Mouse (Mus musculus) midbrain, embryonic 14.5 days (tissue): ENCODE measurements around the gene Rexo2. TPM values are rescaled to one million over a fixed set of nuclear protein-coding genes. Genes with fewer than 3 reads are reported as not detected.

ENCODE experiments used
- ATAC-seq: fragments of 200-750 bp; cut with Nextera tagmentation; 2 replicates; pipeline ENCODE4 v1.8.0; 2017; ENCODE audit warnings: moderate number of reproducible peaks, moderate library complexity; ENCODE audit not compliant: low FRiP score, low TSS enrichment
- DNase-seq: peaks from one replicate; pipeline ENCODE4 v3.0.0-alpha.2; 2015
- H3K27ac ChIP-seq: fragments of 300-500 bp; sonication (generic); replicated peaks from 2 replicates; pipeline ENCODE4 v1.5.1; 2014; ENCODE audit warnings: mild to moderate bottlenecking, low read depth, low read length, moderate library complexity
- H3K27me3 ChIP-seq: fragments of 300-500 bp; sonication (generic); 2 replicates; pipeline ENCODE4 v1.6.1; 2014; ENCODE audit warnings: low read length, control low read depth, mixed read lengths; ENCODE audit not compliant: control insufficient read depth, insufficient read depth
- H3K36me3 ChIP-seq: fragments of 300-500 bp; sonication (generic); 2 replicates; pipeline ENCODE4 v1.6.1; 2014; ENCODE audit warnings: low read length, control low read depth; ENCODE audit not compliant: control insufficient read depth, insufficient read depth
- H3K4me1 ChIP-seq: fragments of 300-500 bp; sonication (generic); 2 replicates; pipeline ENCODE4 v1.6.1; 2014; ENCODE audit warnings: mild to moderate bottlenecking, antibody characterized with exemption, low read length, control low read depth; ENCODE audit not compliant: control insufficient read depth, insufficient read depth
- H3K4me2 ChIP-seq: fragments of 300-500 bp; sonication (generic); 2 replicates; pipeline ENCODE4 v1.6.1; 2014; ENCODE audit warnings: mild to moderate bottlenecking, low read length, moderate library complexity
- H3K4me3 ChIP-seq: fragments of 300-500 bp; sonication (generic); replicated peaks from 2 replicates; pipeline ENCODE4 v1.5.1; 2014; ENCODE audit warnings: low read depth, low read length
- H3K9ac ChIP-seq: fragments of 300-500 bp; sonication (generic); replicated peaks from 2 replicates; pipeline ENCODE4 v1.6.1; 2014; ENCODE audit warnings: mild to moderate bottlenecking, low read length, moderate library complexity
- H3K9me3 ChIP-seq: fragments of 300-500 bp; sonication (generic); 2 replicates; pipeline ENCODE4 v1.6.1; 2016; ENCODE audit warnings: low read length, control low read depth, mixed read lengths; ENCODE audit not compliant: control insufficient read depth
- WGBS: fragments of 180-500 bp; shearing (Covaris S2); extraction: QIAGEN DNeasy Blood & Tissue Kit; methylation state at CpG from one replicate; pipeline ENCODE4 v1.1.7; 2014; 5-methylcytosine and 5-hydroxymethylcytosine counted together
- polyA plus RNA-seq: library from polyadenylated mRNA; unstranded; fragments of >200 nt; fragmentation: Nextera tagmentation; extraction: Ambion mirVana; gene quantifications from 2 replicates; pipeline ENCODE4 v1.2.1, GENCODE M21; 2014

Rexo2 gene
- polyA plus RNA-seq, 1 experiment from 2014 or later: 70.9 TPM

DNA sequence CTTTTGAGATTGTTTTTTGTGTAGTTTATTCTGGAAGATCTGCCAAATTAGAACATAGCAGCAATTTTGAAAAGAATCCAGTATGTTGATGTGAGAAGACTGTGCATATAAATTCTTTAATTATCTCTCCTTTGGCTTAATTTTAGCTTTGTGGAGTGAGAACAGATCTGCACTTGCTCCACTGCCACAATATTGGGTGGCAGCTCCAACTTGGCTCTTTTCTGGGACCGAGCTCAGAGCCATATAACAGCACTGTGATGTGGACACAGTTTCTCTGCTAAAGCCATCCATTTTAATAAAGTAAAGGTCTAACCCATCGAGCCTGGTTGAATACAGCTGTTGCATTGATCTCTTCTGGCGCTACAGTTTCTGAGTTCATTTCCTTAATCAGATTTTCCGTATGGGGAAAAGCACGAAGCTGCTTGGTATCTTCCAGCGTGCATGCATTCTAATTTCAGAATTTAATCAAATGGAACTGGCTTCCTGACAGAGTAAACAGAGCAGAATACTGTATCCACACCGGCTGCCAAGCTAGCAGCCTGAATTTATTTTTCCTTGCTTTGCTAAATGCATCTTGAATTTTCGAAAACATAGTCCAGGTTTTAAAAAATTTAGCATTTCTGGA lies 24.4 kb upstream of the Rexo2 start:
- no peak overlapping the region for H3K4me2 ChIP-seq
- H3K27ac ChIP-seq: peak overlapping the region; percentile 60; the same call in 1 of the 2 replicates
- no peaks in the 10 kb centered on the region for H3K9me3 ChIP-seq
- DNase-seq (peak; percentile 19), ATAC-seq (no peak)
- H3K36me3 ChIP-seq: no peaks in the 10 kb centered on the region
- H3K9ac ChIP-seq: no peak overlapping the region
- no peaks in the 10 kb centered on the region for H3K27me3 ChIP-seq
- WGBS: 60% methylated on average over 8 of the region's 8 CpGs
- H3K4me3 ChIP-seq: no peak overlapping the region
- H3K4me1 ChIP-seq: no peaks in the 10 kb centered on the region

- DNase-seq (no peak), ATAC-seq (no peak)
- Histone ChIP-seq H3K4me3 (no peak overlapping the region), H3K4me1 (no peaks in the 10 kb centered on the region), H3K9ac (no peak overlapping the region), H3K36me3 (no peaks in the 10 kb centered on the region), H3K27ac (no peak overlapping the region), H3K4me2 (no peak overlapping the region), H3K9me3 (no peaks in the 10 kb centered on the region), H3K27me3 (no peaks in the 10 kb centered on the region)
- 80% methylated on average over 2 of the region's 2 CpGs for WGBS
Measured at GRCm38 (mm10) chr9:48503001-48503400, 22.6 kb upstream of the Rexo2 start.

DNA sequence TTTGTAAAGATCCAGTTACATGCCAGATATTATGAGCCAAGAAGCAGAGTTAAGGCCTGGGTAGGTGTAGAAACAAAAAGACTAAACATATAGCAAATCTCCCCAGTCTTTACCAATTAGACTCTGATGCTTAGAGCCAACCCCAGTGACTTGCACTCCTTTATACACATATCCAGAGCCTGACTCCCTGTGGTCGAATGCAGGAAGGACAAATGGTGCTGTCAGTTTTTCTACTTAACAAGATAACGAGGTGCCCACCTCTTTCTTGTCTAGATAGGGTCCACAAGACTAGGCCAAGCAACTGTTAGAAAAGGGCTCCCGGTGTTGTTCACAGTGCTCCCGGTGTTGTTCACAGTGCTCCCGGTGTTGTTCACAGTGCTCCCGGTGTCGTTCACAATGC lies 20.8 kb upstream of the Rexo2 start:
- no peak for DNase-seq

GRCm38 (mm10) chr9:48495548-48495932 lies 15.1 kb upstream of the Rexo2 start:
- ATAC-seq (peak; percentile 73), DNase-seq (no peak)
- H3K4me1 ChIP-seq: peaks cover 19% of the 10 kb centered on the region
- H3K36me3 ChIP-seq: peaks cover 30% of the 10 kb centered on the region
- WGBS: 2% methylated on average over 34 of the region's 34 CpGs
- peak overlapping the region; percentile 93 for H3K9ac ChIP-seq
- peak overlapping the region; percentile 85 for H3K4me2 ChIP-seq
- H3K27ac ChIP-seq: peak overlapping the region; percentile 95
- H3K27me3 ChIP-seq: no peaks in the 10 kb centered on the region
- H3K4me3 ChIP-seq: peak overlapping the region; percentile 91
- no peaks in the 10 kb centered on the region for H3K9me3 ChIP-seq

More for the DNA sequence above, 20.8 kb upstream of the Rexo2 start:
- Histone ChIP-seq H3K9me3 (no peaks in the 10 kb centered on the region), H3K4me2 (no peak overlapping the region), H3K27me3 (no peaks in the 10 kb centered on the region), H3K4me3 (no peak overlapping the region), H3K4me1 (peaks cover 2% of the 10 kb centered on the region), H3K36me3 (no peaks in the 10 kb centered on the region), H3K9ac (no peak overlapping the region), H3K27ac (no peak overlapping the region)
- no peak for ATAC-seq
- 81% methylated on average over 7 of the region's 7 CpGs for WGBS

DNA sequence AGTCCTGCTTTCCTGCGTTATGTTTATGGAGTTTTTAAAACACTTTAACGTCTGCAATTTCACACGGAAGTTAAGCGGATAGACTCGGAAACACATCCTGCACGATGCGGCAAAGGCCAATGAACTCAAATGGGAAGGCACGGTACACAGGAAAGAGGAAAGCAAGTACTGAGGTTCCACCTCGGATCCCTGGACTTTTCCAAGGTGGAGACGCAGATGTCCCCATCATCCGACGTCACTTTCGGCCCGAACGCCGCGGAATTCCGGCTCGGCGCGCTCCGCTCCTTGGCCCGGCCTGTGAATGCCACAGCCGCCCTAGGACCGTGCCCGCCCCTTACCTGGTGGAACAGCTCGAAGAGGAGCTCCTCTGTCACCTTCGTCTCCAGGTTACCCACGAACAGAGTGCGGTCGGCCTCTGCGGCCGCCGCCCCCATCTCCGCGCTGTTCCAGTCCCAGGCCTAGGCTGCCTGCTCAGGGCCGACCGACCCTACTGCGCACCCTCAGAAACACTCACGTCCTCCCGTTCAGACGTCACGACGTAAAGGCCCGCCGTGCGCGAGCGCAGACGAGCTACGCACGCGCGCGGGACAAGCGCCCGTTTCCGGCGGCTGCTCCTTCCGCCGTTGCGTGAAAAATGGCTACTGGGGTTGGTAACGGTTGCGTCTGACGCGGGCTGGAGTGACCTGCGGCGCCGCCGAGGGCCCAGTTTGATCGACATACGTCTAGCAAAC lies 14.6 kb upstream of the Rexo2 start, which contains the start of the genes Rbm7 and Gm5617:
Rbm7 (minus strand) TSS at position 483 of the 731 bp plus-strand sequence.
Gm5617 (plus strand) TSS at position 626 of the 731 bp plus-strand sequence.
- H3K4me2 ChIP-seq: peak within 1 kb of the TSS; percentile 85
- under 1% methylated on average over 72 of the region's 72 CpGs for WGBS
- H3K4me1 ChIP-seq: peaks cover 19% of the 10 kb centered on the region
- peaks cover 36% of the 10 kb centered on the region for H3K36me3 ChIP-seq
- no peaks in the 10 kb centered on the region for H3K9me3 ChIP-seq
- peak within 1 kb of the TSS; percentile 91 for H3K4me3 ChIP-seq
- no peaks in the 10 kb centered on the region for H3K27me3 ChIP-seq
- ATAC-seq (peak; percentile 100), DNase-seq (peak; percentile 99)
- peak within 1 kb of the TSS; percentile 93 for H3K9ac ChIP-seq
- peak within 1 kb of the TSS; percentile 95 for H3K27ac ChIP-seq

DNA sequence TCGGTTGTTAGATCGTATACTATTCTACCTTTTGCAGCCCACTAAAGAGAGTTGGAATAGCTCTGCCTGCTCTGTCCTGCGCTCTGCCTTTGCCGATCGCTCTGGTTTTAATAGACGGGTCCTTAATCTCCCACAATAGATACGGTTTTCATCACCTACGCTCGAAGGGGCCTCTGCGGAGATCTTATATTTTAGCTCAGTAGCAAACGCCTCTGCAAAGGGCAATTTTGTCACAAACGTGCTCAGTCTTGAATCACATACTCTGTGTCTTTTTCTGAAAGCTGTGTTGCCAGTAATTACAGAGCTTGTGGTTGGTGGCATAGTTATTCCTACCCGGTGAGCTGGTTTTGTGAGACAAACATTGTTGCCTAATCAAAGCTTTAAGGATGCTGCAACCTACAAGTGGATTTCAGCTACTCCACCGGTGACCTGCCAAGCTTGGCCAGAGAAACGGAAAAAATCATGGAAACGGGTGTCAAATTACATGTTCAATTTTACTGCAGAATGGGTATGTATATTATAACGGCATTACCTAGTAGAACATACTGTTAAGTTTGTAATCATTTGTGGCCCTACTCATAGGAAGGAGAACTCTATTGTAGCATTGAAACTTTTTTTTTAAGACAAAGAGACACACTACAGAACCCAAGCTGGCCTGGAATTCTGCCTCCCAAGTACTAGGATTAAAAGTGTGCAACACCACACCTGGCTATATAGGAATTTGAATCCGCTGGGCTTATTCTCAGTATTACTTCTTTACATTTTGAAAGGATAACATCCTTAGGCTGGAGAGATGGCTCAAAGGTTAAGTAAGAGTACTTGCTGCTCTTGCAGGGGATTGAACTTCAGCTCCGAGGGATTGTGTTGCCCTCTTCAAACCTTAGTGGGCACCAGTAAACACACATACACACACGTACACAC lies 1.1 kb upstream of the Rexo2 start:
- H3K27ac ChIP-seq: no peak overlapping the region
- H3K27me3 ChIP-seq: peaks cover 10% of the 10 kb centered on the region; the same call in 1 of the 2 replicates
- H3K9ac ChIP-seq: no peak overlapping the region; the same call in 1 of the 2 replicates
- peak overlapping the region; percentile 85 for H3K4me3 ChIP-seq
- peaks cover 9% of the 10 kb centered on the region; the same call in 1 of the 2 replicates for H3K4me1 ChIP-seq
- peak overlapping the region; percentile 79 for H3K4me2 ChIP-seq
- ATAC-seq: no peak
- 36% methylated on average over 20 of the region's 20 CpGs for WGBS
- no peak for DNase-seq
- peaks cover 4% of the 10 kb centered on the region; the same call in 1 of the 2 replicates for H3K36me3 ChIP-seq
- no peaks in the 10 kb centered on the region for H3K9me3 ChIP-seq

DNA sequence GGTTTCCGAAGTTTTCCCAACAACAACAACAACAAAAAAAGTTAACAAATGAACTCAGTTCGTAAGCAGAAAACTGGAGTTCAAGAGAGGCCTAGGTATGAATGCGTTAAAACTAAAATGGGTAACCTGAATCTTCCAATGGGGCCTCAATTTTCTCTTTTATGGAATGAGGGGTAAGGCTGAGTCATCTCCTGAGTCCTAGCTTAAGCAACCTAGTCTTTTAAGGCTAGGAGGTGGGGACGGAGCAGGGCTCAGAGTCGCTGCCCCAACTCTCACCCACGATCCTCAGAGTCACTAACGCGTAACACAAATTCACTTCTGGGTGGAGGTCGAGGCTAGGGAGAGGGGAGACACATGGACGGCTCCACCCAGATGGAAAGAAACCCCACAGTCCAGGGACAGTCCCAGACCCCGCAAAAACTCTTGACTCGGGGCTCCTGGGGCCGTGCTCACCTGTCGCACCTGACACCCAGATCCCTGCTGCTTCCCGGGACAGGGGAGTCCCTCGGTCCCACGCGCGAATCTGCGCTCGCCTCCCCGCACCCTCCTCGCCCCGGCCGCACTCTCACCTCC lies 499 bp downstream of the Rexo2 start:
- no peak for DNase-seq
- H3K4me1 ChIP-seq: peaks cover 9% of the 10 kb centered on the region; the same call in 1 of the 2 replicates
- 6% methylated on average over 25 of the region's 25 CpGs for WGBS
- ATAC-seq: peak; percentile 50; the same call in 1 of the 2 replicates
- no peak overlapping the region for H3K27ac ChIP-seq
- H3K9ac ChIP-seq: peak overlapping the region; percentile 69
- H3K27me3 ChIP-seq: peaks cover 10% of the 10 kb centered on the region; the same call in 1 of the 2 replicates
- peaks cover 7% of the 10 kb centered on the region; the same call in 1 of the 2 replicates for H3K36me3 ChIP-seq
- H3K9me3 ChIP-seq: no peaks in the 10 kb centered on the region
- H3K4me2 ChIP-seq: peak overlapping the region; percentile 79
- H3K4me3 ChIP-seq: peak overlapping the region; percentile 85

DNA sequence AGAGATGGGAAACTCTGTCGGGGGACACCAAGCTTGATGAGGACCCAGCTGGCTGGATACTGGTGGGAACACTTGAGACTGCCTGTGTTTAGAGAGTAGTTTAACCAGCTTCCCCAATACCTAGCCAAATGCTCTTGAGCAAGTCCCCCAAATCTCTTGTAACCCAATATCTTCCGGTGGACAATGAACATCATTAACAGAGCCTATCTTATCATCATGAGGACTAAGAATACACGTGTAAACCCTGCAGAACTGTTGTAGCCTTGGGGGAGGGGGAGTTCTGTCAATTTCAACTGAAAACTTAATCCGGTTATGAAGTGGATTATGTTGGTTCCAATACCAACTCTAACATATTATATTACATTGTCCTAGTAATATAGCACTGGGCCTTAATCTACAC lies 1.6 kb downstream of the Rexo2 start:
- no peak overlapping the region for H3K4me3 ChIP-seq
- no peak overlapping the region for H3K4me2 ChIP-seq
- peaks cover 9% of the 10 kb centered on the region; the same call in 1 of the 2 replicates for H3K36me3 ChIP-seq
- H3K27ac ChIP-seq: no peak overlapping the region
- 95% methylated on average over 4 of the region's 4 CpGs for WGBS
- H3K9me3 ChIP-seq: no peaks in the 10 kb centered on the region
- DNase-seq: no peak
- H3K4me1 ChIP-seq: peaks cover 9% of the 10 kb centered on the region; the same call in 1 of the 2 replicates
- no peak overlapping the region for H3K9ac ChIP-seq
- no peak for ATAC-seq
- H3K27me3 ChIP-seq: peaks cover 10% of the 10 kb centered on the region; the same call in 1 of the 2 replicates
